Mouse (Mus musculus) stomach, postnatal 0 days (tissue): ENCODE measurements at regions not wholly inside any gene's neighbourhood (a gene's known extent, or its start where the extent isn't known, plus 50 kb on each side); places are given as distances from the start of the nearest gene placed in this dataset.

Experiments
- CTCF ChIP-seq: IDR thresholded peaks from 2 replicates; pipeline ENCODE4 v1.5.1; 2016; ENCODE audit warnings: antibody characterized with exemption, low read depth, mild to moderate bottlenecking, moderate library complexity
- EP300 ChIP-seq: optimal IDR thresholded peaks from 2 replicates; pipeline ENCODE3; 2016; ENCODE audit warnings: antibody characterized with exemption

- peak; percentile 62 for TF ChIP-seq CTCF
- TF ChIP-seq EP300: no peak
These were observed 57.0 kb upstream of the Fam189a1 start for GRCm38 (mm10) chr7:65213216-65213925.
